Mouse (Mus musculus) testis, postnatal 14 days (tissue): ENCODE data around the gene Pcif1.

Experiments
- DNase-seq: peaks from one replicate; pipeline ENCODE4 v3.0.0; 2021; ENCODE audit warnings: low spot score

Pcif1 gene

DNA sequence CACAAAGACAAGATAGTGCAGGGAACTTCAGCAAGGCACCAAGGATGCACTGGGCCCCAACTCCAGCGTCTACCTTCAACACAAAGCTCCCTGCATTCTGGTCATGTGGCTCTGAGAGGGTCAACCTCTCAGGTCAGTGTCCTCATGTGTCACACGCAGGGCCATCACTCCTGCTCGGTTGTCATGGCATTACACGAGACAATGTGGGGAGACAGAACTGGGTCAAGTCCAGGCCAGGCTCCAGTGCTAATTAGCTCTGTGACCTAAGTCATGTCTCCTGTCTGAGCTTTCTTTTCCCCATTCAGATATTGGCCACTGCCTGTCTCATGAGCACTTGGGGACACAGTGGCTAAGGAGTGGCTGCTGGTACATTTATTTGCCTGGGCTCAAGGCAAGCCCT lies 44.2 kb downstream of the Pcif1 start:
- no peak for DNase-seq

DNA sequence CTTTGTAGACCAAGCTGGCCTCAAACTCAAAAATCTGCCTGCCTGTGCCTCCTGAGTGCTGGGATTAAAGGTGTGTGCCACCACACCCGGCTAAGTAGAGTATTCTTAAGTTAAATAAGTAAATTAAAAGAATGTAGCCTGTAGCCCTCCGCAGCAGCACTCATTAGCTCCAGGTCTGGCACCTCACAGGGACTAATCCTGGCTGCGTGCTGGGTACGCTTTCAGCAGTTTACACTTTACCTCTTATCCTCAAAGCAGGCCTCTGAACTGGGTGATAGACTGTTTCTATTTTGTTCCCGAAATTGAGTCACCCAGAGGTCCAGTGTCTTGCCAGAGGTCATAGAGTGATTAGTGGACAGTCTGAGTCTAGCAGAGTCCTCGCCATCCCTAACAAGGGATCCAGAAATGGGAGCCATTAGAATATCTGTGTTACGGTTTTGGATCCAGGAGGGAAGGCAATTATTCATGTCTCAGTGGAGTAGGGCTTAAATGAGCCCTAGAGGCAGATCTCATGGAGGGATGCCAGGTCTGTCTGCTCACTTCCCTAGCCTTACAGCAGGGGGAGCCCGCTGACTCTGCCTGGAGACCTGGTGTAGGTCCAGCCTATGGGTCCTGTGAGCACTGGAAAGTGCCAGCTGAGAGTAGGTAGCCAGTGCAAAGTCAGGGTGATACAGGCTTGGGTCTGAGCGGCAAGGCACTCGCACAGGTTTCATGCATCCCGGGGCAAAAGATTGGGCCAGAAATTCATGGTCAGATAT lies 45.2 kb downstream of the Pcif1 start:
- DNase-seq, result peak; percentile 53

DNA sequence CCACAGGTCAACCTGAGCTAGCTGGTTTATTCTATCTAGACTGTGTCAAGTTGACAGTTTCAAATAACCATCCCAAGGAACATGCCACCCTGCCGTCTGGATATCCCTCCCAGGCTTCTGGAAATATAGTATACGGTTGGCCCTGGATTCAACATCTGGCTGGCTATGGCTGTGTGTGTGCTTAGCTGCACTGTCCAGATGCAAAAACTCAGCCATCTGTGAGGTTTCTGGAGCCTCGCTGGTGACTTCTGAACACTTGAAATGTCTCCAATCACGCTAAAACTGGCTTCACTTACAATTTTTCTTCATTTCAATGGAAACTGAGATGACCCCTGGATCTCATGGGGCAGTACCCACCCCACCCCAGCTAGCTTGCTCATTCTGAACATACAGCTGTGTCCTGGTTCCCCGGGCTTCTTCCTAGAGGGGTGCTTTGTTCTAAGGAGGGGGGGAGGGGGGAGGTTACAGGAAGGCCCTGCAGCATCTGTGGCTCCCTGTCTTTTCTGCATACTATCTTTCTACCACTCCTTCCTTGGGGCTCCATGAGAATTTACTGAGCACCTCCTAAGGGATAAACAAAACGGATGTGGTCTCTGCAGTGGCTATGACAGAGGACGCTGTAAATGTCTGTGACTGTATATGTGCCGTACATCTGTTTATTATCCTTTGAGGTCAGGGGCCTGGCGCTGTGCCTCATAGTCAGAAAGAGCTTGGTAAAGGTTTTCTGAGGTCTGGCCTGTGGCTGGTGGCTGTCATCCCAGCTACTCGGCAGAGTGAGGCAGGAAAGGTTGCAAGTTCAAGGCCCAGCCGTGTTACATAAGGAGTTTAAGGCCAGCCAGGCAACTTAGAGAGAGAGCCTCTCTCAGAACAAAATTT lies 51.8 kb downstream of the Pcif1 start:
- no peak for DNase-seq

DNA sequence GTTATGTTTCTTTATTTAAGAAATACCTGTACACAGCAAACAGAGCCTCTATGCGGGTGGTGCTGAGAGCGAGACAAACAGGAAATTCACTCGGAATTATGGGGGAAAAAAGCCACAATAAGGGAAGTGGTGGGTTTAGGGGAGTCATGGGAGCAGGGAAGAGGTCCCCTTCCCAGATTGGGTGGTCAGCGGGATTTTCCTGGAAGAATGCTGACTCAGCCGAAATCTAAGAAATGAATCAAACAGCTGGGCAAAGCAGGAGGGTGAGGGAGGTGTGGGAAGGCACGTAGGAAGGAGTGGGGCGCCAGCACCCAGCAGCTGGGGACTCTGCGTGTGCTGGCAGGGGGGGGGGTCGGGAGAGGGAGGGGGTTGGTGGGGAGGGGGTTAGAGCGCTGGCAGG lies 54.4 kb downstream of the Pcif1 start:
- no peak for DNase-seq

DNA sequence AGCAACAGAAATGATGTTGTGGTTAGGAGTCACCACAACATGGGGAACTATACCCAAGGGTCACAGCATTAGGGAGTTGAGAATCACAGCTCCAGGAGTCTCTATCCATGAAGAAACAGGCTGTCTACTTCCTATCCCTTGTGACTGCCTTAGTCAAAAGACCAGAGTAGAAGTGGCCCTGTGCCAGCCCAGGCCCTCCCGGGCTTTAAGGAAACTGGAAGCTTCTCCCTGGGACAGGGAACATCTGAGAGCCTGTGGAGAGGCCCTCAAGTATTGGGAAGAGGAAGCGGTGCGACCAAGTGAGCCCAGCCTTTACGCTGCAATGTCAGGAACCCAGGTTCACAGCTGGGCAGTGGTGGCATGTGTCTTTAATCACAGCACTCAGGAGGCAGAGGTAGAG lies 56.9 kb downstream of the Pcif1 start:
- DNase-seq, result no peak

DNA sequence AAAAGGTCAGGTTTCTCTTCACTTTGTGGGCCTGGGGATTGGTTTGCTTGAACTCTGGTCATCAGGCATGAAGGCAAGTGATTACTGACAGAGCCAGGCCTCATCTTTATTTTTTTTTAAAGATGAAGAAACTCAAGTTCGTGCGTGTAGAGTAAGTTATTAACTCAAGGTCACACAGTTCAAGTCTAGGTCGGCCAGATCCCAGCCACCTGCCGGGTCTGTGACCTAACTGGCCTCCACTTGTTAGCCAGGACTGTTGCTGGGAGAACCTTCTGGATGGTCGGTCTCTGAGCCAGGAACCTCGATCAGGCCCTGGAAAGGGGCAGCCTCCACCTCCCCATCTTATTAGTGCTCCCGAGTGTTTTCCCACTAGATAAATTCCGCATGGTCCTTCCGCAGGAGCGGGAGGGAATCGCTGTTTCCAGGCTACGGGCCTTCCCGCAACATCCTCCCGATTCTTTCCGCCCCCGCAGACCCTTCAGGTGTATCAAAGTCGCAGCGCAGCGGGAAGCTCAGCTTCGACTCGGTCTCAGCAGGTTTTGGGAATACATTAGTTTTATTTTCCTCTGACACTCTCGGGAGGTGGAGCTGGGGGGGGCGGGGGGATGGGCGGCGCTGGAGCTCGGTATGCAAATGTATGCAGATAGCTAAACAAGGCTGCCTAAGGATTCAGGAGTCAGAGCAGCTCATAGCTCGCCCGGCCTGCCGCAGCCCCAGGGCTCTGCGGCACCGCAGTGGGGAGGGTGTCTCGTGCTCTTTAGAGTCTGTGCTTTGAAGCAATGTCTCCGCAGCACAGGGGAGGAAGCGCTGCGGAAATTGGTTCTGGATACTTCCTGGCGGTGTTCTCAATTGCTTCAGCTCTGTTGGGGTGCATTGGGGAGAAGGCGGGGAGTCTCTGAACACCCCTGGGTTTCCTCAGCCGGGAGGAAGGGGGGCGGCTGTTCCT lies 59.3 kb downstream of the Pcif1 start:
- DNase-seq, result peak; percentile 47

DNA sequence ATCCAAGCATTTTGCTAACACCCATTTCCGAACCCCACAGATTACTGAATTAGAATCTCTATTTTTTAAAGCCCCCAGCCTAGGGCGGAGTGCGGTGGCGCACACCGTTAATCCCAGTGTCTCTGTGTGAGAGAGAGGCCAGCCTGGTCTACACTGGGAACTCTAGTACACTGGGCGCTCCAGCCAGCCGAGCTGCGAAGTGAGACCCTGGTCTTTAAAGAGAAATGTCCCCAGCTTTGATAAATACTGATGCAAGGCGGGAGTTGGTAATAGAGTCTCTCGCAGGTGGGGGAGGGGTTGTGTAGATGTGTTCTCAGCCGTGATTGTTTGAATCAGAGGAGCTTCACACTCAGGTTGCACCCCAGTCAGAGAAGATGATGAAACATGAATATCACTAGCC lies 60.0 kb downstream of the Pcif1 start:
- no peak for DNase-seq

DNA sequence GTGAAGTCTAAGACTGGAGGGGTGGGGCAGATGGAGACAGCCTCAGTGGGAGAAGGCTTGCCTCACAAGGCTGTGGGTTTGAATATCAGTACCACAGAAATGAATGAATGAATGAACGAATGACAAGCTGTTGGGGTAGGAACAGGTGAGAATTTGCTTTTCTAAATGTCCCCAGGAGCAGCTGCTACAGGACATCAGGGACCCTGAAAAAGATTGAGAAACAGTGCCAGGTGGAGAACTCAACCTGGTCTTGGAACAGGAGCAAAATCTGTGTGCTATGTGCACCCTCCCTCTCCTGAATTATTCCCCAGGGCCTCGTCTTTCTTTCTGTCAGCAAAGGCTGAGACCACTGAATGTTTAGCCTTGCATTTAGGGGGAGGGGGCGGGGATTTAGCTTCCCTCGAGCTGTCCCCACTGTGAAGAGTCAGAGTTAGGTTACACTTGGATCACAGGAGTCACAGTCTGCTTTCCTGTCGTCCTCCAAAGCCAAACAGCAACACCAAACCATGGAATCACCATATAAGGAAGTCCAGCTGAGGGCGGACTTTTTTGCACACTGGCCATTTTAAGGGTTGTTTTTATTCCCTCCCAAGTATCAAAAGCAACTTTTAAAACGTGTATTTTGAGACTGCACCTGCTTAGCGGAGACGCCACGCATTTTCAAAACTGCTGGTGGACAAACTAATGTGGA lies 61.2 kb downstream of the Pcif1 start, which contains the start of gene Mmp9:
TSS of gene Mmp9 (plus strand) at position 641 of the 691 bp plus-strand sequence.
- DNase-seq, result no peak

DNA sequence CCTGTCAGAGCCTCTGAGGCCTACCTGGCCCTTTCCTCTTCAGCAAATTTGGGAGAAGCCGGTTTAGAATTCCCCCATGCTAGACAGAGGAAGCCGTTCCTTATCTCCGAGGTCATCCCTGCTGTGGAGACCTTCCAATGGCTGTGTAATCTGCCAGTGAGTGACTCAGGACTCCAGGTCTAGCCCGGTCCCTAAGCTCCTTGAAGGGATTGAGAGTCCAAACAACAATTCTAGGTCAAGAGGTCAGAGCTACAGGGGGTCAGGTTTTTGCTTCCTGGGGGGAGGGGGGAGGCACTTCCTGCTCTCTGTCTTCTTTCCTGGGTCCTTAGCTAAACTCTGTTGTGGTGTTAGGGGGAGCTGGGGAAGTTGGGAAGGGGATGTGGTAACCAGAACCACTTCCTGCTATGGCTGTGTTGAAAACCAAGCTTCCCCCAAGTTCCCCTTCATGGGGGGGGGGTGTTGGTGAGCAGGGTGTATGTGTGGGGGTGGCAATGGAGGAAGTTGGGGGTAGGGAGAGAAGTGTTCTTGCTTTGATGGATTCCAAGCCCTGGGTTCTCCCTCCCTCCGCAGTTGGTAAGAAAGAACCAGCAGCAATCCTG lies 63.7 kb downstream of the Pcif1 start:
- DNase-seq, result no peak
